Mouse (Mus musculus): ENCODE measurements at regions not wholly inside any gene's neighbourhood (a gene's known extent, or its start where the extent isn't known, plus 50 kb on each side); places are given as distances from the start of the nearest gene placed in this dataset.

DNA sequence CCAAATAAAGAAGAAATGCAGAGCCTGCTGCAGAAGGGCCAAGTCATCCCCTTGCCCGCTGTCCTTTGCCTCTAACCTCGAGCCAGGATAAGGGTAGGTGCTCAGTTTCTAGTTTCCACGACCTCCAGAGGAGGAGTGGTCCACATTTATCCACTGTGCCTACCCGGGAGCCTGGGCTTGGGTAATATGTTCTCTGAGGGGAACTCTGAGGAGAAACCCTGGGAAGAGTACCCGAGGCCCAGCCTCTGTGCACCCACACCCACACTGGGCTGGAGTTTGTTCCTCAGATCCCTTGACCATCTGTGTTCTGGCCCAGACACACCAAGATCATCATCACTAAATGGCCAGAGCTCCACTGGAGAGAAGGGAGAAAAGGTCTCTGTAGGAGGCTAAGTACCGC lies 229.5 kb upstream of the Ankrd55 start:
- no peak overlapping the region for H3K27ac ChIP-seq (replicated peaks; ENCODE audit: low read depth, low read length)
- 81% methylated on average over 6 of the region's 6 CpGs for WGBS
- DNase-seq (ENCODE audit: low spot score), result no peak

GRCm38 (mm10) chr13:112062024-112062423 lies 226.2 kb upstream of the Ankrd55 start:
- no peak overlapping the region for H3K4me2 ChIP-seq (ENCODE audit: low read depth, low read length)
- no peak overlapping the region for H3K27ac ChIP-seq (replicated peaks; ENCODE audit: low read depth, low read length)
- H3K4me3 ChIP-seq (ENCODE audit: low read depth, low read length), result no peak overlapping the region
- no peak for ATAC-seq (ENCODE audit: low read depth)
- peaks cover 23% of the 10 kb centered on the region for H3K4me1 ChIP-seq (ENCODE audit: control insufficient read depth, insufficient read depth, low read length)
- DNase-seq (ENCODE audit: low spot score), result no peak
- H3K27me3 ChIP-seq (replicated peaks; ENCODE audit: control insufficient read depth, insufficient read depth, low read length), result no peaks in the 10 kb centered on the region
- H3K36me3 ChIP-seq (ENCODE audit: control insufficient read depth, insufficient read depth, low read length), result no peaks in the 10 kb centered on the region
- no peak overlapping the region for H3K9ac ChIP-seq (ENCODE audit: low read depth, low read length)
- no peaks in the 10 kb centered on the region for H3K9me3 ChIP-seq (ENCODE audit: control insufficient read depth, low read length)
- WGBS, result 92% methylated on average over 8 of the region's 8 CpGs

More for the DNA sequence above, 229.5 kb upstream of the Ankrd55 start:
- H3K9me3 ChIP-seq (ENCODE audit: control insufficient read depth, low read length), result no peaks in the 10 kb centered on the region
- H3K4me1 ChIP-seq (ENCODE audit: control insufficient read depth, insufficient read depth, low read length), result peaks cover 9% of the 10 kb centered on the region
- ATAC-seq (ENCODE audit: low read depth), result no peak
- no peak overlapping the region for H3K9ac ChIP-seq (ENCODE audit: low read depth, low read length)
- H3K27me3 ChIP-seq (replicated peaks; ENCODE audit: control insufficient read depth, insufficient read depth, low read length), result no peaks in the 10 kb centered on the region
- H3K4me3 ChIP-seq (ENCODE audit: low read depth, low read length), result no peak overlapping the region
- H3K4me2 ChIP-seq (ENCODE audit: low read depth, low read length), result no peak overlapping the region
- no peaks in the 10 kb centered on the region for H3K36me3 ChIP-seq (ENCODE audit: control insufficient read depth, insufficient read depth, low read length)

- Histone ChIP-seq H3K9me3 (ENCODE audit: control insufficient read depth, low read length) (no peaks in the 10 kb centered on the region), H3K4me1 (ENCODE audit: control insufficient read depth, insufficient read depth, low read length) (peaks cover 23% of the 10 kb centered on the region), H3K9ac (ENCODE audit: low read depth, low read length) (no peak overlapping the region; the same call in 1 of the 2 replicates), H3K27me3 (replicated peaks; ENCODE audit: control insufficient read depth, insufficient read depth, low read length) (no peaks in the 10 kb centered on the region), H3K36me3 (ENCODE audit: control insufficient read depth, insufficient read depth, low read length) (no peaks in the 10 kb centered on the region), H3K4me2 (ENCODE audit: low read depth, low read length) (no peak overlapping the region), H3K4me3 (ENCODE audit: low read depth, low read length) (no peak overlapping the region), H3K27ac (replicated peaks; ENCODE audit: low read depth, low read length) (0 out of 2 replicates have a peak overlapping the region, but pooled peaks have one; percentile 33)
- WGBS, result 21% methylated on average over 11 of the region's 11 CpGs
- ATAC-seq (ENCODE audit: low read depth) (0 out of 2 replicates have a peak, but pooled peaks have one; percentile 37), DNase-seq (ENCODE audit: low spot score) (peak; percentile 72)
Observed at GRCm38 (mm10) chr13:112063409-112064111, 224.7 kb upstream of the Ankrd55 start.

DNA sequence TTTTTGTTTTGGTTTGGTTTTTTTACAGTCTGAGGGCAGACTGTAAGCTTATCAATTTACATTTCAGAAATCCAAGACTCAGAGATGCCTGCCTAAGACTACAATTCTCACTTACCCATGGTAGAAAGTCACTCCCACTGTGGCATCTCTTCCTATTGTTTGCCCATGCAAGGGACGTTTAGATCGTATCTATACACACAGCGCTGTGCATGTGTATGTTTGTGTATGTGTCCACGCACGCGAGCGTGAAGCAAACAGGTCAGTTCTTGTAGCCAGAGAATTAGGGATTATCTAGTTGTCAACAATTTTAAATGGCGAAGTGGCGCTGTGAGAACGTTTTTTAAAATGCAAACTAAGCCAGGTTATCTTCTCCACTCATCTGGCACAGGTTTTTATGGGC lies 223.6 kb upstream of the Ankrd55 start:
- DNase-seq (ENCODE audit: low spot score) (no peak), ATAC-seq (ENCODE audit: low read depth) (no peak)
- Histone ChIP-seq H3K4me2 (ENCODE audit: low read depth, low read length) (no peak overlapping the region), H3K9ac (ENCODE audit: low read depth, low read length) (no peak overlapping the region), H3K36me3 (ENCODE audit: control insufficient read depth, insufficient read depth, low read length) (no peaks in the 10 kb centered on the region), H3K27me3 (replicated peaks; ENCODE audit: control insufficient read depth, insufficient read depth, low read length) (no peaks in the 10 kb centered on the region), H3K9me3 (ENCODE audit: control insufficient read depth, low read length) (no peaks in the 10 kb centered on the region), H3K27ac (replicated peaks; ENCODE audit: low read depth, low read length) (no peak overlapping the region), H3K4me1 (ENCODE audit: control insufficient read depth, insufficient read depth, low read length) (peaks cover 23% of the 10 kb centered on the region), H3K4me3 (ENCODE audit: low read depth, low read length) (no peak overlapping the region)
- 81% methylated on average over 10 of the region's 10 CpGs for WGBS

DNA sequence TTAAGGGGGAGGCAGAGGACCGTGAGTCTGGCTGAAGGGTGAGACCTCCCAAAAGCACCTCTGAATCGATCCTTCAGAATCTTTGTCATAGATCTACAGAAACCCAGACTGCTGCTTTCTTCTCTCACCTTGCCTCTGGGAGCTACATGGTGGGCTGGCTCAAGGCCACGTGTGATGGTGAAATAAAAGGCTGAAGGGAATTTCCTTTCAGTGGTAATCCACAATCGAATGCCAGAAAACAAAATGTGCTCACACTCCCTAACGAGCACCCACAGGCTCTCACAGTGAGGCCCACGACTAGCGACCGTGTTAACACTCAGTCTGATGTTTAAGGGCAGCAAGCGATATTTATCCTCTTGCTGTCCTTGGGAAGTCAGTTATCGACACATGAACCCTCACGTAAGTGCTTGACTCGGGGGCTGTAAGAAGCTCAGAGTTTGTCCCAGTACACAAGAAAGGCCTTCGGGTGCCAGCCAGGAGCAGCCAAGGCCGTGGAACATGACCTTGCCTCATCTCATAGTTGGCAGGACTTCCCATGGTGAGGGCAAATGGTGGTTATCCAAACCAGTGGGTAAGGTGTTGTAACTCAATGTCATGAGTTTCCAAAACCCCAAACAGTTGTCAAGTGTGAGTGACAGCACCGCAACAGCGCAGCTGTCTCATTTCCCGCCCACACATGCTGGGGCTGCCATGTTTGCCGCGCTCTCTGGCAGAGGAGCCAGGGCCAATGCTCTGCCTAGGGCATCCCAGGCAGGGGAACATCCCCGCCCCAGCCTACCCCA lies 221.0 kb upstream of the Ankrd55 start:
- 80% methylated on average over 20 of the region's 20 CpGs for WGBS
- ATAC-seq (ENCODE audit: low read depth), result no peak
- no peaks in the 10 kb centered on the region for H3K9me3 ChIP-seq (ENCODE audit: control insufficient read depth, low read length)
- no peaks in the 10 kb centered on the region for H3K36me3 ChIP-seq (ENCODE audit: control insufficient read depth, insufficient read depth, low read length)
- H3K4me1 ChIP-seq (ENCODE audit: control insufficient read depth, insufficient read depth, low read length), result peaks cover 23% of the 10 kb centered on the region
- DNase-seq (ENCODE audit: low spot score), result no peak
- no peak overlapping the region for H3K4me3 ChIP-seq (ENCODE audit: low read depth, low read length)
- H3K27ac ChIP-seq (replicated peaks; ENCODE audit: low read depth, low read length), result no peak overlapping the region
- no peak overlapping the region for H3K9ac ChIP-seq (ENCODE audit: low read depth, low read length)
- H3K4me2 ChIP-seq (ENCODE audit: low read depth, low read length), result no peak overlapping the region
- H3K27me3 ChIP-seq (replicated peaks; ENCODE audit: control insufficient read depth, insufficient read depth, low read length), result no peaks in the 10 kb centered on the region

- Histone ChIP-seq H3K4me1 (ENCODE audit: control insufficient read depth, insufficient read depth, low read length) (peaks cover 7% of the 10 kb centered on the region; the same call in 1 of the 2 replicates), H3K9me3 (ENCODE audit: control insufficient read depth, low read length) (no peaks in the 10 kb centered on the region), H3K4me3 (ENCODE audit: low read depth, low read length) (no peak overlapping the region), H3K4me2 (ENCODE audit: low read depth, low read length) (no peak overlapping the region), H3K36me3 (ENCODE audit: control insufficient read depth, insufficient read depth, low read length) (no peaks in the 10 kb centered on the region), H3K27ac (replicated peaks; ENCODE audit: low read depth, low read length) (no peak overlapping the region), H3K9ac (ENCODE audit: low read depth, low read length) (no peak overlapping the region), H3K27me3 (replicated peaks; ENCODE audit: control insufficient read depth, insufficient read depth, low read length) (no peaks in the 10 kb centered on the region)
- 77% methylated on average over 4 of the region's 4 CpGs for WGBS
- ATAC-seq (ENCODE audit: low read depth), result no peak
- no peak for DNase-seq (ENCODE audit: low spot score)
Observed at GRCm38 (mm10) chr13:112070757-112071156, 217.5 kb upstream of the Ankrd55 start.

- Histone ChIP-seq H3K27me3 (replicated peaks; ENCODE audit: control insufficient read depth, insufficient read depth, low read length) (no peaks in the 10 kb centered on the region), H3K9me3 (ENCODE audit: control insufficient read depth, low read length) (no peaks in the 10 kb centered on the region), H3K27ac (replicated peaks; ENCODE audit: low read depth, low read length) (no peak overlapping the region), H3K4me1 (ENCODE audit: control insufficient read depth, insufficient read depth, low read length) (peaks cover 4% of the 10 kb centered on the region; the same call in 1 of the 2 replicates), H3K9ac (ENCODE audit: low read depth, low read length) (no peak overlapping the region), H3K4me2 (ENCODE audit: low read depth, low read length) (no peak overlapping the region), H3K4me3 (ENCODE audit: low read depth, low read length) (no peak overlapping the region), H3K36me3 (ENCODE audit: control insufficient read depth, insufficient read depth, low read length) (no peaks in the 10 kb centered on the region)
- 79% methylated on average over 10 of the region's 10 CpGs for WGBS
- DNase-seq (ENCODE audit: low spot score) (peak; percentile 56), ATAC-seq (ENCODE audit: low read depth) (no peak)
Observed at GRCm38 (mm10) chr13:112071209-112071955, 216.9 kb upstream of the Ankrd55 start.

DNA sequence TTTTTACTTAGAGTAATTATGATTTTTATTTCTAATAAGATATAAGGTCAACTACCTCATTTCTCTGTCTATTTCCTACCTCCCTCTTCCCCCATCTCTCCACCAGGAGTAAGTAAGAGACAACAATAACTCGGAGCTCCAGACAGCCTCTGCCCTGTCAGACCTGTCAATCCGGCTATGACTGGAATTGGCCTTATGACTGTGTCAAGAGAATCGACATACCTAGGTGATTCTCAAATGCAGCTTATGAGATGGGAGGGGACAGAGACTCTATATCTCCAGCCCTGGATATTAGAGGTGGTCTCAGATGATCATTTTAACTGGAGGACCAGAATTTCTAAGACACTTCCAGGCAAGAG lies 216.3 kb upstream of the Ankrd55 start:
- WGBS, result 73% methylated on average over 3 of the region's 3 CpGs
- no peak for DNase-seq (ENCODE audit: low spot score)
- no peak overlapping the region for H3K27ac ChIP-seq (replicated peaks; ENCODE audit: low read depth, low read length)
- H3K9me3 ChIP-seq (ENCODE audit: control insufficient read depth, low read length), result no peaks in the 10 kb centered on the region
- no peak overlapping the region for H3K4me2 ChIP-seq (ENCODE audit: low read depth, low read length)
- no peak for ATAC-seq (ENCODE audit: low read depth)
- no peaks in the 10 kb centered on the region for H3K27me3 ChIP-seq (replicated peaks; ENCODE audit: control insufficient read depth, insufficient read depth, low read length)
- no peak overlapping the region for H3K9ac ChIP-seq (ENCODE audit: low read depth, low read length)
- no peaks in the 10 kb centered on the region for H3K4me1 ChIP-seq (ENCODE audit: control insufficient read depth, insufficient read depth, low read length)
- no peak overlapping the region for H3K4me3 ChIP-seq (ENCODE audit: low read depth, low read length)
- no peaks in the 10 kb centered on the region for H3K36me3 ChIP-seq (ENCODE audit: control insufficient read depth, insufficient read depth, low read length)
